Mouse (Mus musculus): ENCODE measurements around the gene Zdhhc19. TPM values are rescaled to one million over a fixed set of nuclear protein-coding genes. Genes with fewer than 3 reads are reported as not detected.

The Zdhhc19 gene
- polyA plus RNA-seq, 1 experiment from 2014 or later: not detected

DNA sequence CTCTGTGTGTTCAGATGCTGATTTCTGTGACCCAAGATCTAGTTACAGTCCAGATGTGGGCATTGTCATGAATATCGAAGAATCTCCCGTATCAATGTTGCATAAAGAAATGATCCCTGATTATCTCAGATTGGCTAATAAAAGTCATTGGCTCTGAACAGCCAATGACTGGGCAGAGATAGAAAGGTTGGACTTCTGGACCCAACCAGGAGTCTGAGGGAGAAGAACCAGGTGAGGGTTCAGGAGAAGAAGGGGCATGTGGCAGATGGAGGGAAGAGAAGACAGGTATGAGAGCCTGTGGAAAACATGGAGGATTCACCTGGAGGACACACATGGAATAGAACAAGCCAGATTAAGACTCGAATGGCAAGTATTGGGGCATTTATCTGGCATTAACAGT, 92.5 kb downstream of the Zdhhc19 start:
- no peak for ATAC-seq (ENCODE audit: low read depth)
- WGBS: 92% methylated on average over 3 of the region's 3 CpGs

DNA sequence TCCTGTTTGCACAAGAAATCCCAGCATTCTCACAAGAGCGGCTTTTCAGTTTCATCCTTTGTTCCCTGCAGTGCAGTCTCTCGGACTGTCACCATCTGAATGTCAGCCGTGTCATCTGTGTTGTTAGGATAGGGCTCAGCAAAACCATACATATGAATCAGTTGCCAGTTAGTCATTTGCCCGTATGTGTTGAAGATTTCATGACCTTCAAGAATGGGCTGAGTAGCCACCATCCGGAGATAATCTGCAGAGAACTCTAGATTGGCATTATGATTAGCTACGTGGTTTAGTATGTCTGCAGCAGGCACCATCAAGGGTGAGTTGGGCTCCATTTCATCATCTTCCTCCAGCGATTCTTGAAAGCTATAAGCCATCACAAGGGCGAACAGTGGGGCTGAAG, 95.5 kb downstream of the Zdhhc19 start:
- 86% methylated on average over 8 of the region's 8 CpGs for WGBS
- no peak overlapping the region for H3K4me2 ChIP-seq (ENCODE audit: low read depth, low read length)
- no peaks in the 10 kb centered on the region for H3K27me3 ChIP-seq (ENCODE audit: control insufficient read depth, insufficient read depth, low read length)
- no peaks in the 10 kb centered on the region for H3K36me3 ChIP-seq (ENCODE audit: control insufficient read depth, insufficient read depth, low read length)
- H3K9ac ChIP-seq (replicated peaks; ENCODE audit: low read depth, low read length): no peak overlapping the region
- H3K27ac ChIP-seq (ENCODE audit: low read depth, low read length): no peak overlapping the region
- no peak overlapping the region for H3K4me3 ChIP-seq (ENCODE audit: low read depth, low read length)
- no peaks in the 10 kb centered on the region for H3K4me1 ChIP-seq (ENCODE audit: control insufficient read depth, insufficient read depth, low read length)
- H3K9me3 ChIP-seq (ENCODE audit: control insufficient read depth, low read length): no peaks in the 10 kb centered on the region
- ATAC-seq (ENCODE audit: low read depth): no peak

More for the DNA sequence above, 92.5 kb downstream of the Zdhhc19 start:
- H3K9me3 ChIP-seq (ENCODE audit: control insufficient read depth, low read length): no peaks in the 10 kb centered on the region
- H3K27me3 ChIP-seq (ENCODE audit: control insufficient read depth, insufficient read depth, low read length): no peaks in the 10 kb centered on the region
- H3K4me1 ChIP-seq (ENCODE audit: control insufficient read depth, insufficient read depth, low read length): no peaks in the 10 kb centered on the region
- H3K4me2 ChIP-seq (ENCODE audit: low read depth, low read length): no peak overlapping the region
- H3K9ac ChIP-seq (replicated peaks; ENCODE audit: low read depth, low read length): no peak overlapping the region
- no peaks in the 10 kb centered on the region for H3K36me3 ChIP-seq (ENCODE audit: control insufficient read depth, insufficient read depth, low read length)
- no peak overlapping the region for H3K27ac ChIP-seq (ENCODE audit: low read depth, low read length)
- no peak overlapping the region for H3K4me3 ChIP-seq (ENCODE audit: low read depth, low read length)

GRCm38 (mm10) chr16:32593283-32593805, 97.3 kb downstream of the Zdhhc19 start:
- no peak overlapping the region for H3K27ac ChIP-seq (ENCODE audit: low read depth, low read length)
- no peak for ATAC-seq (ENCODE audit: low read depth)
- H3K36me3 ChIP-seq (ENCODE audit: control insufficient read depth, insufficient read depth, low read length): no peaks in the 10 kb centered on the region
- no peaks in the 10 kb centered on the region for H3K27me3 ChIP-seq (ENCODE audit: control insufficient read depth, insufficient read depth, low read length)
- no peaks in the 10 kb centered on the region for H3K4me1 ChIP-seq (ENCODE audit: control insufficient read depth, insufficient read depth, low read length)
- H3K4me2 ChIP-seq (ENCODE audit: low read depth, low read length): no peak overlapping the region
- no peak overlapping the region for H3K4me3 ChIP-seq (ENCODE audit: low read depth, low read length)
- no peak overlapping the region for H3K9ac ChIP-seq (replicated peaks; ENCODE audit: low read depth, low read length)
- 94% methylated on average over 5 of the region's 5 CpGs for WGBS
- no peaks in the 10 kb centered on the region for H3K9me3 ChIP-seq (ENCODE audit: control insufficient read depth, low read length)

DNA sequence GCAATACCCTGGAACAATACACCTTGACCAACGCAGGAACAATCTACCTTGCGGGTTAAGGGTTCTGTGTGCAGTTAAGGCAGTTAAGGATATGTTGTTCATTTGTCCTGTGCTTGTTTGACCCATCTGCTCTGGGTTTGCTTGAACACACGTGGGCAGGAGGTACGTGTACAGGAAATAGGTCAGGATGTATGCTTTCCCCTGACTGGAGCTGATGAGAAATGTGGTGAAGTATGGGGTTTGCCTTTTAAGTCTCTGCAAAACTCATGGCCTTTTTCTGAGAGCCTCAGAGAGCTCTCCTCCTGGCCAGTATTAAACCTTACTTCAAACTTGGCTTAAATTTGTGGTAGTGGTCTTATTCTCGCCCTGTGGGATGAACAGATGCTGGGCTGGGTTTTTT, 97.9 kb downstream of the Zdhhc19 start:
- ATAC-seq (ENCODE audit: low read depth): no peak
- Histone ChIP-seq H3K9ac (replicated peaks; ENCODE audit: low read depth, low read length) (no peak overlapping the region), H3K4me1 (ENCODE audit: control insufficient read depth, insufficient read depth, low read length) (no peaks in the 10 kb centered on the region), H3K9me3 (ENCODE audit: control insufficient read depth, low read length) (no peaks in the 10 kb centered on the region), H3K27me3 (ENCODE audit: control insufficient read depth, insufficient read depth, low read length) (no peaks in the 10 kb centered on the region), H3K4me2 (ENCODE audit: low read depth, low read length) (no peak overlapping the region), H3K4me3 (ENCODE audit: low read depth, low read length) (no peak overlapping the region), H3K27ac (ENCODE audit: low read depth, low read length) (no peak overlapping the region), H3K36me3 (ENCODE audit: control insufficient read depth, insufficient read depth, low read length) (no peaks in the 10 kb centered on the region)
- WGBS: 85% methylated on average over 5 of the region's 5 CpGs

- Histone ChIP-seq H3K4me2 (ENCODE audit: low read depth, low read length) (no peak overlapping the region), H3K9me3 (ENCODE audit: control insufficient read depth, low read length) (no peaks in the 10 kb centered on the region), H3K4me1 (ENCODE audit: control insufficient read depth, insufficient read depth, low read length) (no peaks in the 10 kb centered on the region), H3K27me3 (ENCODE audit: control insufficient read depth, insufficient read depth, low read length) (no peaks in the 10 kb centered on the region), H3K27ac (ENCODE audit: low read depth, low read length) (no peak overlapping the region), H3K36me3 (ENCODE audit: control insufficient read depth, insufficient read depth, low read length) (no peaks in the 10 kb centered on the region), H3K4me3 (ENCODE audit: low read depth, low read length) (no peak overlapping the region), H3K9ac (replicated peaks; ENCODE audit: low read depth, low read length) (no peak overlapping the region)
- no peak for ATAC-seq (ENCODE audit: low read depth)
- WGBS: 84% methylated on average over 5 of the region's 5 CpGs
Measured at GRCm38 (mm10) chr16:32594701-32595100, 98.6 kb downstream of the Zdhhc19 start.

DNA sequence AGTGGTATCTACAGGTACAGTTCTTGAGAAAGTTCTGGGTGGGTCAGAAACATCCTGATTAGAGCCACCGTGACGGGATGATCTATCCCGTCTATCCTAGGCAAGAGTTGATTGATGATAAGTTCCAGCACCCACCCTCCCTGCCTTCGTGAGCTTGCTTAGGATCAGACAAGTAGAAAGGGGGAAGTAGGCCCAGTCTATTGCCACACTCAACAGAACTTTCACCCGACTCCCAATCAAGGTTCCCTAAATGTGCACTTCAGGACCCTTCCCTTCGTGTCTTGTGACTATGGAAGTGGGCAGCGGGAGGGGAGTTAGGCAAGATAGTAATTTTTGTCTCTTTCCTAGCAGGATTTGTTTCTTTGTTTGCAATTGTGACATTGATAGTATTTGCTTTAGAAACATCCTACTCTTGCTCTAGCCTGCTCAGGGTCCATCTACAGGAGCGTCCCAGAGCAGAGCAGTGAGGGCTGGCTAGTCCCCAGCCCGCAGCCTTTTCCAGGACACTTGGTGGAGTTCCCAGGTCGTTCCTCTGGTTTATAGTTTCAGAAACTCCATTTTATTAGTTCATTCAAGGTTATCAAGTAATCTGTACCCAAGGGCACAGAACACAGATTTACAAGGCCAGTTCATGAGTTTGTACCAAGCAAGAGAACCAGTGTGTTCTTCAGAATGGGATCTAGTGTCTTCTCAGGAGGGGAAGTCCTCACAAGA, 99.2 kb downstream of the Zdhhc19 start:
- H3K4me2 ChIP-seq (ENCODE audit: low read depth, low read length): no peak overlapping the region
- no peak overlapping the region for H3K4me3 ChIP-seq (ENCODE audit: low read depth, low read length)
- 89% methylated on average over 10 of the region's 10 CpGs for WGBS
- no peak overlapping the region for H3K9ac ChIP-seq (replicated peaks; ENCODE audit: low read depth, low read length)
- no peaks in the 10 kb centered on the region for H3K9me3 ChIP-seq (ENCODE audit: control insufficient read depth, low read length)
- no peaks in the 10 kb centered on the region for H3K27me3 ChIP-seq (ENCODE audit: control insufficient read depth, insufficient read depth, low read length)
- no peaks in the 10 kb centered on the region for H3K36me3 ChIP-seq (ENCODE audit: control insufficient read depth, insufficient read depth, low read length)
- no peak for ATAC-seq (ENCODE audit: low read depth)
- no peaks in the 10 kb centered on the region for H3K4me1 ChIP-seq (ENCODE audit: control insufficient read depth, insufficient read depth, low read length)
- no peak overlapping the region for H3K27ac ChIP-seq (ENCODE audit: low read depth, low read length)

GRCm38 (mm10) chr16:32597909-32598381, 101.9 kb downstream of the Zdhhc19 start:
- H3K27me3 ChIP-seq (ENCODE audit: control insufficient read depth, insufficient read depth, low read length): no peaks in the 10 kb centered on the region
- H3K4me1 ChIP-seq (ENCODE audit: control insufficient read depth, insufficient read depth, low read length): no peaks in the 10 kb centered on the region
- H3K9me3 ChIP-seq (ENCODE audit: control insufficient read depth, low read length): no peaks in the 10 kb centered on the region
- no peak overlapping the region for H3K4me3 ChIP-seq (ENCODE audit: low read depth, low read length)
- ATAC-seq (ENCODE audit: low read depth): no peak
- H3K36me3 ChIP-seq (ENCODE audit: control insufficient read depth, insufficient read depth, low read length): no peaks in the 10 kb centered on the region
- no peak overlapping the region for H3K9ac ChIP-seq (replicated peaks; ENCODE audit: low read depth, low read length)
- WGBS: 28% methylated on average over 4 of the region's 4 CpGs
- H3K4me2 ChIP-seq (ENCODE audit: low read depth, low read length): no peak overlapping the region
- H3K27ac ChIP-seq (ENCODE audit: low read depth, low read length): no peak overlapping the region

DNA sequence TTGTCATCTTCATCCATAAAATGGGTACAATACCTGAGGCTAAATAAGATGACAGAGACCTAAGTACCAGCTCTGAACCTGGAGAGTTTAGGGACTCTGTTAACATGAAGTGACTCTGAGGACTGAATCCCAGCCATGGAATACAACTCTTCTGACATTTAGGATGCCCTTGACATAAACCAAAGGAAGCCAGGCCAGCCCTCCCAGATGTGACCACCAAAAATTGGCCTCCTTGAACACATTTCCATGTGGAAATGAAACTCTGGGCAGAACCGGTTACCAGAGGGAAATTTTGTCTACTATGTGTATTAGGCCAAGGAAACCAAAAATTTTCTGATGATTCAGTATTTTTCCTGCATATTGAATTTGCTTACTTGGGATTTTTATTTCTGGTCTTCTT, 103.1 kb downstream of the Zdhhc19 start:
- Histone ChIP-seq H3K4me1 (ENCODE audit: control insufficient read depth, insufficient read depth, low read length) (no peaks in the 10 kb centered on the region), H3K9ac (replicated peaks; ENCODE audit: low read depth, low read length) (no peak overlapping the region), H3K4me2 (ENCODE audit: low read depth, low read length) (no peak overlapping the region), H3K27me3 (ENCODE audit: control insufficient read depth, insufficient read depth, low read length) (no peaks in the 10 kb centered on the region), H3K9me3 (ENCODE audit: control insufficient read depth, low read length) (no peaks in the 10 kb centered on the region), H3K27ac (ENCODE audit: low read depth, low read length) (no peak overlapping the region), H3K36me3 (ENCODE audit: control insufficient read depth, insufficient read depth, low read length) (no peaks in the 10 kb centered on the region), H3K4me3 (ENCODE audit: low read depth, low read length) (no peak overlapping the region)
- WGBS: 94% methylated on average over 1 of the region's 1 CpGs
- ATAC-seq (ENCODE audit: low read depth): no peak

DNA sequence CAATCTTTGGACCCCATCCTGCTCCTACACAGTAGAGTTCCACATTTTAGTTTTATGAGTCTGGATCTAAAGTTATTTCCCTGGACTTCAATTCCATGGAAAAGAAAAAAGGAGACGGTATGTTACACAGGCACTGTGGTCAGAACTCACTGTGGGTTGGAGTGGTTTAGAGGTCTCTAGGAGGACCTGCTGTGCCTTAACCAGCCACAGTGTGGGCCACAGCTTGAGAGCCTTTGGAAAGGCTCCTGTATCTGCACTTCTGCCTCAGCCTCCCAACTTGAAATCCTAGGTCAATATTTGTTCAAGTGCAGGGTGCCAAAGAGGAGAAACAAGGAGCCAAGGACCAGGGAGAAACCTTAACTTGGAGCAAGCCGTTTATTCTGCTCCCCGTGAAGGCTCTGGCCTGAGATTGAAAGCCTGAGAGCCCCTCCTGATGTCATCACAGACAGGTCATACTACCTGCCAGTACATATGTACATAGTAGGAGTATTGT, 106.2 kb downstream of the Zdhhc19 start:
- no peak for ATAC-seq (ENCODE audit: low read depth)
- no peaks in the 10 kb centered on the region for H3K27me3 ChIP-seq (ENCODE audit: control insufficient read depth, insufficient read depth, low read length)
- no peaks in the 10 kb centered on the region for H3K9me3 ChIP-seq (ENCODE audit: control insufficient read depth, low read length)
- no peaks in the 10 kb centered on the region for H3K4me1 ChIP-seq (ENCODE audit: control insufficient read depth, insufficient read depth, low read length)
- H3K36me3 ChIP-seq (ENCODE audit: control insufficient read depth, insufficient read depth, low read length): no peaks in the 10 kb centered on the region
- H3K4me3 ChIP-seq (ENCODE audit: low read depth, low read length): no peak overlapping the region
- no peak overlapping the region for H3K9ac ChIP-seq (replicated peaks; ENCODE audit: low read depth, low read length)
- H3K27ac ChIP-seq (ENCODE audit: low read depth, low read length): no peak overlapping the region
- H3K4me2 ChIP-seq (ENCODE audit: low read depth, low read length): no peak overlapping the region
- 89% methylated on average over 3 of the region's 3 CpGs for WGBS

Data from neural tube, embryonic 14.5 days (tissue).